Mouse (Mus musculus): ENCODE data around the gene Lat. TPM values are rescaled to one million over a fixed set of nuclear protein-coding genes. Genes with fewer than 3 reads are reported as not detected.

Lat gene
- polyA plus RNA-seq, 1 experiment = 2.5 TPM

DNA sequence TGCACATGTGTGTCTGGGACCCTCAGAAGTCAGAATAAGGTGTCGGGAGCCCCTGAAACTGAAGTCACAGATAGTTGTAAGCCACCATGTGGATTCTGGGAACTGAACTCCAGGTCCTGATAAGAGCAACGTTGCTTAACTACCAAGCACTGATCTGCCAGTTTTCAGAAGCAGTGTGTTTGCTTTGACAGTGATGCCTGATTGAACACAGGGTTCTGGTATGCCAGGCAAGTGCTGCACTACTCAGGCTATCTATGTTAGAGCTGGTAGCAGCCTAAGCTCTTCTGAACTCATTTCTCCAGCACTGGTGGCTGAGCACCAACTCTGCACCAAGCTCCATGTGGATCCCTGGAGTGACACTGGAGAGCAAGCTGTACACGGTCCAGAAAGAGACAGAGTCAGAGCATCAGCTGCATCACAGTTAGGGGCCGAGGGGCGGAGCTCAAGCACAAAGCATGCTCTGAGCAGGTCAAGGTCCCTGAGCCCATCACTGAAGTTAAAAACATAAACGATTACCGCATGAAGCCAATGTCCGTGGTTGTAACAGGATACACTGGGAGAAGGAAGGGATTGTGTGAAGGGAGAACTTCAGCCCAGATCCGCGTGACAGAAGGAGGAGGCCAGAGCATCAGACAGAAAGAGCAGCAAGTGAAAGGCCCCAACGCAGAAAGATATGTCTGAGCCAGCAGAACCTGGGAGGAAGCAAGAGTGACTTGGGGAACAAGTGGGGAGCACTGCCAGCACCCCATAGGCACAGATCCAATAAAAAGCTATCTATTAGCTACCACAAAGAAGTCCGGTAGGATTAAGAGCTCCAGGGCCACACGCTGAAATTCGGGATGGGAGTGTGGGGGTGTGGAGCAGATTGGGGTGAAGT, 14.4 kb downstream of the Lat start:
- Histone ChIP-seq H3K27ac (ENCODE audit: insufficient read depth, low read depth, low read length) (no peak overlapping the region), H3K4me3 (ENCODE audit: insufficient read depth, low read length) (no peak overlapping the region), H3K4me1 (ENCODE audit: control insufficient read depth, insufficient read depth, low read length) (no peaks in the 10 kb centered on the region)
- TF ChIP-seq CTCF (IDR thresholded peaks at IDR 0.05; ENCODE audit: low read depth, low read length) = no peak

DNA sequence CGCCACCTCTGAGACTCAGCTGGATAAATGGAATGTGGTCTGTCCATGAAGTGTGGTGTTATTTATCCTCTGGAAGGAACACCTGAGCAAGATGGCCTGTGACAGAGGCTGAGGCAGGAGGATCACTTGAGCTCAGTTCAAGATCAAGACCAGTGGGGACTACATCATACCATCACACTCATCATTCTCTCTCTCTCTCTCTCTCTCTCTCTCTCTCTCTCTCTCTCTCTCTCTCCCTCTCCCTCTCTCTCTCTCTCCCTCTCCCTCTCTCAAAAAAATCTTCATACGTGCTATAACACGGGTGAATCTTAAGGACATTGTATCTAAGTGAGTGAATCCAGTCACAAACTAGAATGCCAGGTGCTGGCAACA, 15.4 kb downstream of the Lat start:
- Histone ChIP-seq H3K4me1 (ENCODE audit: control insufficient read depth, insufficient read depth, low read length) (no peaks in the 10 kb centered on the region), H3K27ac (ENCODE audit: insufficient read depth, low read depth, low read length) (no peak overlapping the region)
- TF ChIP-seq CTCF (IDR thresholded peaks at IDR 0.05; ENCODE audit: low read depth, low read length) (no peak), POLR2A (IDR thresholded peaks at IDR 0.05; ENCODE audit: borderline replicate concordance, low read depth, low read length) (no peak)

DNA sequence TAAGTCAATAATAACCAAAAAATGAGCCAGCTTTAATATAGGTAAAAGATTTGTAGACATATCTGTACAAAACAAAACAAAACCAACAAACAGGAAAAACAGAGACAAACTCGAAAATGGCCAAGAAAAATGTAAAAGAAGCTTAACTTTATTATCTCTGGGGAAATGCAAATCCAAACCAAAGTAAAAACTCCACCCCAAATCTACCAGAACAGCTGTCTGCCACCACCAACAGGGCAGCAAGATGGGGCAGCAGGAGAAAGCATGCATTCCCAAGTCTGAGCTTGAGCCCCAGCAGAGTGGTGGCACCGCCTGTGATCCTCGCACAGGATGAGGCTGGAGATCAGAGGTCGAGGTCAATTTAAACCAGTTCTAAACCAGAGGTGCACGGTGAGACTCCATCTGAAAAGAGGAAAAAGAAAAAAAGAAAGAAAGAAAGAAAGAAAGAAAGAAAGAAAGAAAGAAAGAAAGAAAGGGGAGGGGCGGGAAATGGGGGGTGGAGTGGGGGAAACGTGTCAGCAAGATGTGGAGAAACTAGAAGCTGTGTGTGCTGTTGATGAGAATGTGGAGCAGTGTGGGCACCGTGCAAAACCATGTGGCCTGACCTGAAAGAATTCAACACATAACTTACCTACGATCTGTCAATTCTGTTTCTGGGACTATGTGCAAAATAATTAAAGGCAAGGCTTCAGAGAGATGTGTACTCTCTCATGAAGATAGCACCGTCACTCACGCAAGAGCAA, 15.9 kb downstream of the Lat start:
- no peak overlapping the region for H3K27ac ChIP-seq (ENCODE audit: insufficient read depth, low read depth, low read length)
- H3K4me1 ChIP-seq (ENCODE audit: control insufficient read depth, insufficient read depth, low read length) = no peaks in the 10 kb centered on the region
- no peak overlapping the region for H3K4me3 ChIP-seq (ENCODE audit: insufficient read depth, low read length)
- TF ChIP-seq CTCF (IDR thresholded peaks at IDR 0.05; ENCODE audit: low read depth, low read length) = no peak
- TF ChIP-seq POLR2A (IDR thresholded peaks at IDR 0.05; ENCODE audit: borderline replicate concordance, low read depth, low read length) = no peak

More for the DNA sequence above, 15.4 kb downstream of the Lat start:
- H3K4me3 ChIP-seq (ENCODE audit: insufficient read depth, low read length) = no peak overlapping the region

DNA sequence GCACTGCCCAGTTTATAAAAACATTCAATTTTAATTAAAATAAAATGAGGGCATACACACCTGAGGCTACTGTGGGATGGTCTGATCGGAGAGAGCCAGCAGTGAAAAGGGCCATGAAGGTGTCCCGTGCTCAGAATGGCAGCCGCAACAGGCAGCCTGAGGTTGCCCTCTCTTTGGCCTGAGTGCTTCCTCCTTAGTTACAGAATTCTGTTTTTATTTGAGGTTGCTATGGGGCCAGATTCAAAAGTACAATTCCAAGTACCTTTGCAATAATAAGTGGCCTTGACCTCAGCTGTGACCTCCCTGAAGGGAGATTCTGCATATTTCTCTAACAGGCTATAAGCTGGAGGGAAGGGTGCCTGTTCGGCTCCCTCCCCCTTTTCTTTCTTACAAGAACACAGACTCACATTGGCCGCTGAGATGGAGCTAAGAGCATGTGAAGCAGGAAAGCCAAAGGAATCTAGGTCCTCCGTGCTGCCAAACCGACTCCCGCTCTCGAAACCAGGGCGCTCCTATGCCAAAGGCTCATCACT, 17.9 kb downstream of the Lat start:
- H3K4me1 ChIP-seq (ENCODE audit: control insufficient read depth, insufficient read depth, low read length) = no peaks in the 10 kb centered on the region
- no peak overlapping the region for H3K4me3 ChIP-seq (ENCODE audit: insufficient read depth, low read length)
- H3K27ac ChIP-seq (ENCODE audit: insufficient read depth, low read depth, low read length) = no peak overlapping the region
- no peak for TF ChIP-seq CTCF (IDR thresholded peaks at IDR 0.05; ENCODE audit: low read depth, low read length)

DNA sequence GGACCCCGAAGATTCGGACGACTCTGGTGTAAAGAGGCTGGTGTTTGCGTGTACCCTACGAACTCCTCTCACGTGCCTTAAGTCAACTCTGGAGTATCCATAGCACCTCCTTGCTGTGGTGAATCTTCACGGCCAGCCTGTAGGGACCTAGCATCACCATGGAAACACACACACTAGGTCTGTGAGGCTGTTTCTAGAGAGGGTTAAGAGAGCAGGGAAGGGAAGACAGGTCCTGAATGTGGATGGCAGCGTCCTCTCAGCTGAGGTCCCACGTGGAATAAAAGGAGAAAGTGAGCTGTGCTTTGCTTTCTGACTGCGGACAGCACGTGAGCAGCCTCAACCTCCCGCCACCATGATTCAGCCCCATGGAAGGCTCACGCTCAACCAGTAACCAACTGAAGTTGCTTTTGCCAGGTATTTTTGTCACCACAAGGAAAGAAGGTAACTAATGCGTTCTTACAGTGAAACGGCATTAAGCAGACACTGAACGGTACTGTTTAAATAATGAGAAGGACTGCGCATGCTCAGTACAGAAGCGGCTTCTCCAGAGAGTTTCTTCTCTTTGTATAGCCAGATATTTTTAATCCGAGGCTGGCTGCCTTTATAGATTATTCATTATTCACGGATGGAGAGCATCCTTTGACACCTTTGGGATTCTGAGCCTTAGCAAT, 18.5 kb downstream of the Lat start:
- H3K4me3 ChIP-seq (ENCODE audit: insufficient read depth, low read length) = no peak overlapping the region
- no peak for TF ChIP-seq CTCF (IDR thresholded peaks at IDR 0.05; ENCODE audit: low read depth, low read length)
- no peak for TF ChIP-seq POLR2A (IDR thresholded peaks at IDR 0.05; ENCODE audit: borderline replicate concordance, low read depth, low read length)
- H3K4me1 ChIP-seq (ENCODE audit: control insufficient read depth, insufficient read depth, low read length) = no peaks in the 10 kb centered on the region
- H3K27ac ChIP-seq (ENCODE audit: insufficient read depth, low read depth, low read length) = no peak overlapping the region

DNA sequence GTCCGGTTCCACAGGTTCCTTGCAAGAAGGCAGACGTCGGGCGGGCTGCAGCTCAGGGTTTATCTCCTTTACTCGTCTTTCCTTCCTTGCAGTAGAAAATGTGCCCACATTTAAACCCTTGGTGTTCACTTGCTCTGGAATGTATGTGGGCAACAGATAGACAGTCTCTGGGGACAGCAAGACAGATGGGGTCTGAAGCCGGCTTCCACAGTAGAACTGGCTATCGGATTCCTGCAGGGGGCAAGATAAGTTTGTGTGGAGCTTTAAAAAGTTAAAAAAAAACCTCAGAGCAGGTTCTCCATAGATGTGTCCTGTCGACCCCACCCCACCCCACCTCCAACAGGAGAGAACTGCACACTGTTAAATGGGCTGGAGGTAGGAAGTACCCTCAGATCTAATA, 21.1 kb downstream of the Lat start:
- TF ChIP-seq CTCF (IDR thresholded peaks at IDR 0.05; ENCODE audit: low read depth, low read length) (no peak), POLR2A (IDR thresholded peaks at IDR 0.05; ENCODE audit: borderline replicate concordance, low read depth, low read length) (no peak)
- Histone ChIP-seq H3K27ac (ENCODE audit: insufficient read depth, low read depth, low read length) (no peak overlapping the region), H3K4me3 (ENCODE audit: insufficient read depth, low read length) (no peak overlapping the region), H3K4me1 (ENCODE audit: control insufficient read depth, insufficient read depth, low read length) (no peaks in the 10 kb centered on the region)

DNA sequence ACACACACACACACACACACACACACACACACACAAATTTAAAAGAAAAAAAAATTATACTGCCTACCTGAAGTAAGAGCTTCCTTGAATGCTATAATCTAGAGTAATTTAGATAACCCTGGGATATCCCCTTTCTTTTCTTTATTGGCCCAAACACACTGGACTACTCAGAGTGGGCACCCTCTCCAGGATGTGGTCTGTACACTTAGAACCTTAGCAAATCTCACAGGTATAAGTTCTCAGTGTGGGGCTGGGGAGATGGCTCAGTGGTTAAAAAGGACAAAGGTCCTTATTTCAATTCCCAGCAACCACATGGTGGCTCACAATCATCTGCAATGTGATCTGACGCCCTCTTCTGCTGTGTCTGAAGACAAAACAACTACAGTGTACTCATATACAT, 22.3 kb downstream of the Lat start:
- TF ChIP-seq POLR2A (IDR thresholded peaks at IDR 0.05; ENCODE audit: borderline replicate concordance, low read depth, low read length) (no peak), CTCF (IDR thresholded peaks at IDR 0.05; ENCODE audit: low read depth, low read length) (no peak)
- no peak overlapping the region for H3K4me3 ChIP-seq (ENCODE audit: insufficient read depth, low read length)
- H3K4me1 ChIP-seq (ENCODE audit: control insufficient read depth, insufficient read depth, low read length) = no peaks in the 10 kb centered on the region
- H3K27ac ChIP-seq (ENCODE audit: insufficient read depth, low read depth, low read length) = no peak overlapping the region

DNA sequence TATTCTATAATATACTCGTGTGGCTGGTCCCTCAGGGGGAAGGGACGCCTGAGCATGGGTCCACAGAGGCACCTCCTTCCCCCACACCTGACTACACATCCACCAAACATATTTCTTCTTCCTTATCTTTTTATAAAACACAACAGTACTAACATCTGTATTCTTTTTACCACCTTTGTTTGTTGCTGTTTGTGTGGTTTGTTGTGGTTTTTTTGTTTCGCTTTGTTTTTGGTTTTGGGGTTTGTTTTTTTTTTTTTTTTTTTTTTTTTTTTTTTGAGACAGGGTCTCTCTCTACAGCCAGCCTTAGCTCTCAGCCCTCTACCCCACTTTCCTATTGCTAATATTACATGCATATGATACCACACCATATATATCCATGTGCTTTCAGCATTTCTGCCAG, 23.4 kb downstream of the Lat start:
- Histone ChIP-seq H3K27ac (ENCODE audit: insufficient read depth, low read depth, low read length) (no peak overlapping the region), H3K4me3 (ENCODE audit: insufficient read depth, low read length) (no peak overlapping the region), H3K4me1 (ENCODE audit: control insufficient read depth, insufficient read depth, low read length) (0 out of 2 replicates have a peak, but pooled peaks cover 2% of the 10 kb centered on the region)
- no peak for TF ChIP-seq CTCF (IDR thresholded peaks at IDR 0.05; ENCODE audit: low read depth, low read length)
- no peak for TF ChIP-seq POLR2A (IDR thresholded peaks at IDR 0.05; ENCODE audit: borderline replicate concordance, low read depth, low read length)

DNA sequence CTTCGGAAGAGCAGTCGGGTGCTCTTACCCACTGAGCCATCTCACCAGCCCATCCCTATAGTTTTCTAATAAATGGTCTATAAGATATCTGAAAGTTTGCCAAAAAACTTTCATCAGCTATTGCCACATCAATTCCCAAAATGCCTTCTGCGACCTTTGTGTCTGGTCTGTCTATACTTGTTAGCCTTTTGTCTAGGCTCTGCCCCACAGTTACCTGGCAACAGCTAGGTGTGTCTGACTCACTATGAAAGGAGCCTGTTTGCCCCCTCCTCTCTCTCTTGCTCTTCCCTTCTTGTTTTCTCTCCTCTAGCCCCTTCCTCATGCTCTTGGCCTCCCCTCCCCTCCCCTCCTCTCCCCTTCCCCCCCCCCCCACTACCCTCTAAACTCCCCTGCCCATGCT, 23.8 kb downstream of the Lat start:
- TF ChIP-seq POLR2A (IDR thresholded peaks at IDR 0.05; ENCODE audit: borderline replicate concordance, low read depth, low read length) = no peak
- TF ChIP-seq CTCF (IDR thresholded peaks at IDR 0.05; ENCODE audit: low read depth, low read length) = no peak
- Histone ChIP-seq H3K27ac (ENCODE audit: insufficient read depth, low read depth, low read length) (no peak overlapping the region), H3K4me1 (ENCODE audit: control insufficient read depth, insufficient read depth, low read length) (peaks cover 3% of the 10 kb centered on the region; the same call in 1 of the 2 replicates), H3K4me3 (ENCODE audit: insufficient read depth, low read length) (no peak overlapping the region)

All from bone marrow macrophage, adult 2 months (primary cell).